Mouse (Mus musculus) embryo, embryonic 10 days (tissue): Measurements from ENCODE around the gene Cox7a2l.

ENCODE experiments used
- DNase-seq: peaks from one replicate; pipeline ENCODE4 v3.0.0-alpha.2; 2015; ENCODE audit warnings: low spot score

Gene Cox7a2l

DNA sequence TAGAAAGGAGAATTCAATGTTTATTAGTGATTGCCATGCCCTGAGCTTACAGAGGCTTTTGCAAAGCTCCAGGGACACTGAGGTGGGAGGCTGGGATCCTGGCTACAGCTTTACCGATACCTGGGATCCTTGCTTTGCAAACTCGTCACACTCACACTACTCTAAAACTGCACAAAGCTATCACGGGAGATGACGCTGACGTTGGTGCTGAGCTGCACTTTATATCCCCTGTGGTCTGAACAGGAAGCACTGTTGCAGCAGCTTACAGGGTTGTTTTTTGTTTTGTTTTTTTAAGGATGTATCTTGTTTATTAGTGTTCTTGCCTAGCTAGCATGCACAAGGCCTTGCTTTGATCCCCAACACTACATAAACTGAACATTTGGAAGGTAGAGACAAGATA is 63.5 kb downstream of the Cox7a2l start:
- DNase-seq, result no peak

- DNase-seq, result no peak
Observed at GRCm38 (mm10) chr17:83452451-83452850, 64.7 kb downstream of the Cox7a2l start.
